Comparison of ENCODE assay signal across 12 mouse cellular contexts in the genomic region with DNA sequence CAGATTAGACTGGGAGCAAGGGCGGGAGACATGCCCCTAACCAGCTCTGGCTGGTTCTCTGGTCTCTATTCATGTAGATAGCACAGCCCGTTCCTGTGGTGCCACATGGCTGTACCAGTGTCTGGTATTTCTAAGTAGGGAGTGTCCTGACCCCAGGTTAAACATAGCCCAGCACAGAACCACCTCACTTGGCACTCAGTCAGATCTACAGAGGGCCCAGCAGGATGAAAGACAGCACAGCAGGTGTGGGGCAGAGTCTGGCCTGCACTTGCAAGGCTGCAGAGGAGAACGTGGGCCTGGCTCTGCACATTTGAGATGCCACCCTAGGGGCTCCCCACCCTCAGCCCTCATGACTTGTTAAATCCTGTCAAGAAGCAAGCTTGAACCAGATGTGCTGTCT. TPM values are rescaled to one million over a fixed set of nuclear protein-coding genes. Genes with fewer than 3 reads are reported as not detected.
DNase-seq lines count a peak whose midpoint lies in the region; ATAC-seq lines count a peak whose summit lies in the region.
"Had no signal": no experiment of that assay in that cellular context is flagged by ENCODE, and none has a peak within 500 bp of the region (broad histone marks: within the 10 kb centered on the region; RNA-seq: fewer than 3 reads in every experiment).

No protein-coding gene starts in this region.

- no peak overlapping the region for H3K4me2 ChIP-seq in embryonic facial prominence, embryonic 12.5 days (replicated peaks)
- H3K4me2 ChIP-seq in limb, embryonic 13.5 days (replicated peaks) = no peak overlapping the region
- H3K4me2 ChIP-seq in intestine, embryonic 16.5 days (ENCODE audit: low read depth, low read length) = no peak overlapping the region
- H3K4me2 ChIP-seq in forebrain, embryonic 11.5 days (ENCODE audit: low read depth, low read length, severe bottlenecking) = no peak overlapping the region
- H3K4me2 ChIP-seq: hindbrain, embryonic 12.5 days had no signal

- 74% methylated on average over 3 of the region's 3 CpGs for WGBS in embryonic facial prominence, embryonic 12.5 days
- WGBS in embryonic facial prominence, embryonic 10.5 days = 79% methylated on average over 3 of the region's 3 CpGs
- 78% methylated on average over 3 of the region's 3 CpGs for WGBS in limb, embryonic 13.5 days
- 88% methylated on average over 3 of the region's 3 CpGs for WGBS in limb, embryonic 10.5 days
- WGBS in intestine, embryonic 16.5 days = 86% methylated on average over 3 of the region's 3 CpGs
- WGBS in forebrain, embryonic 11.5 days = 81% methylated on average over 3 of the region's 3 CpGs

- H3K27ac ChIP-seq in embryonic facial prominence, embryonic 12.5 days = no peak overlapping the region
- H3K27ac ChIP-seq in embryonic facial prominence, embryonic 10.5 days (replicated peaks) = no peak overlapping the region
- no peak overlapping the region for H3K27ac ChIP-seq in limb, embryonic 13.5 days
- no peak overlapping the region for H3K27ac ChIP-seq in limb, embryonic 10.5 days
- H3K27ac ChIP-seq in intestine, embryonic 16.5 days (ENCODE audit: low read length) = no peak overlapping the region
- H3K27ac ChIP-seq in forebrain, embryonic 11.5 days (ENCODE audit: low read depth, low read length) = no peak overlapping the region
- H3K27ac ChIP-seq: forebrain, embryonic 10.5 days; hindbrain, embryonic 12.5 days had no signal

- H3K9me3 ChIP-seq in embryonic facial prominence, embryonic 12.5 days = no peaks in the 10 kb centered on the region
- H3K9me3 ChIP-seq in embryonic facial prominence, embryonic 10.5 days = no peaks in the 10 kb centered on the region
- H3K9me3 ChIP-seq in limb, embryonic 13.5 days = no peaks in the 10 kb centered on the region
- H3K9me3 ChIP-seq in limb, embryonic 10.5 days (replicated peaks) = no peaks in the 10 kb centered on the region
- H3K9me3 ChIP-seq in intestine, embryonic 16.5 days (ENCODE audit: control insufficient read depth, low read length) = no peaks in the 10 kb centered on the region
- H3K9me3 ChIP-seq in forebrain, embryonic 11.5 days (ENCODE audit: control insufficient read depth, low read length) = no peaks in the 10 kb centered on the region
- H3K9me3 ChIP-seq: forebrain, embryonic 10.5 days; hindbrain, embryonic 12.5 days had no signal

- no peak for DNase-seq in embryonic facial prominence, embryonic 10.5 days (ENCODE audit: low spot score)
- DNase-seq in limb, embryonic 10.5 days (ENCODE audit: low spot score) = no peak
- DNase-seq in gastrocnemius, adult 8-10 months (ENCODE audit: low spot score in 2 of 2) = peak; percentile 75 to 81
- DNase-seq in forebrain, embryonic 11.5 days (ENCODE audit: low spot score) = no peak
- DNase-seq in spleen, postnatal 10 days (ENCODE audit: low spot score in 2 of 2) = no peak
- DNase-seq: right cerebral cortex, adult 18-20 months had no signal

- peaks cover 24% of the 10 kb centered on the region for H3K4me1 ChIP-seq in embryonic facial prominence, embryonic 12.5 days
- H3K4me1 ChIP-seq in embryonic facial prominence, embryonic 10.5 days = peaks cover 42% of the 10 kb centered on the region
- H3K4me1 ChIP-seq in limb, embryonic 13.5 days = peaks cover 42% of the 10 kb centered on the region
- peaks cover 35% of the 10 kb centered on the region for H3K4me1 ChIP-seq in limb, embryonic 10.5 days
- H3K4me1 ChIP-seq in intestine, embryonic 16.5 days (ENCODE audit: control insufficient read depth, insufficient read depth, low read length) = peaks cover 43% of the 10 kb centered on the region
- peaks cover 3% of the 10 kb centered on the region; the same call in 1 of the 2 replicates for H3K4me1 ChIP-seq in forebrain, embryonic 11.5 days (replicated peaks; ENCODE audit: control insufficient read depth, insufficient read depth, low read length)

- H3K4me3 ChIP-seq in embryonic facial prominence, embryonic 12.5 days = no peak overlapping the region
- H3K4me3 ChIP-seq in embryonic facial prominence, embryonic 10.5 days = no peak overlapping the region; the same call in 1 of the 2 replicates
- no peak overlapping the region for H3K4me3 ChIP-seq in limb, embryonic 13.5 days
- H3K4me3 ChIP-seq in limb, embryonic 10.5 days = no peak overlapping the region
- H3K4me3 ChIP-seq in intestine, embryonic 16.5 days (ENCODE audit: low read length) = no peak overlapping the region
- H3K4me3 ChIP-seq in forebrain, embryonic 11.5 days (ENCODE audit: low read depth, low read length) = no peak overlapping the region
- H3K4me3 ChIP-seq: forebrain, embryonic 10.5 days; hindbrain, embryonic 12.5 days had no signal

- H3K9ac ChIP-seq in embryonic facial prominence, embryonic 12.5 days = 0 out of 2 replicates have a peak overlapping the region, but pooled peaks have one; percentile 2
- H3K9ac ChIP-seq in limb, embryonic 13.5 days = 0 out of 2 replicates have a peak overlapping the region, but pooled peaks have one; percentile 14
- 0 out of 2 replicates have a peak overlapping the region, but pooled peaks have one; percentile 33 for H3K9ac ChIP-seq in intestine, embryonic 16.5 days (ENCODE audit: low read depth, low read length)
- no peak overlapping the region for H3K9ac ChIP-seq in forebrain, embryonic 11.5 days (ENCODE audit: low read length)
- H3K9ac ChIP-seq: hindbrain, embryonic 12.5 days had no signal

- ATAC-seq in embryonic facial prominence, embryonic 12.5 days (ENCODE audit: insufficient number of reproducible peaks, insufficient read depth, low FRiP score, low TSS enrichment) = no peak
- no peak for ATAC-seq in limb, embryonic 13.5 days (ENCODE audit: low FRiP score, low read depth)
- no peak for ATAC-seq in intestine, embryonic 16.5 days
- ATAC-seq in forebrain, embryonic 11.5 days (replicated peaks; ENCODE audit: low FRiP score) = no peak

- H3K36me3 ChIP-seq in embryonic facial prominence, embryonic 12.5 days = peaks cover 55% of the 10 kb centered on the region
- H3K36me3 ChIP-seq in embryonic facial prominence, embryonic 10.5 days (replicated peaks) = peaks cover 70% of the 10 kb centered on the region
- peaks cover 62% of the 10 kb centered on the region for H3K36me3 ChIP-seq in limb, embryonic 13.5 days
- H3K36me3 ChIP-seq in limb, embryonic 10.5 days = peaks cover 67% of the 10 kb centered on the region
- H3K36me3 ChIP-seq in intestine, embryonic 16.5 days (ENCODE audit: control insufficient read depth, insufficient read depth, low read length) = peaks cover 13% of the 10 kb centered on the region
- H3K36me3 ChIP-seq in forebrain, embryonic 11.5 days (ENCODE audit: control insufficient read depth, insufficient read depth, low read length) = peaks cover 2% of the 10 kb centered on the region; the same call in 1 of the 2 replicates

- no peaks in the 10 kb centered on the region for H3K27me3 ChIP-seq in embryonic facial prominence, embryonic 12.5 days
- H3K27me3 ChIP-seq in embryonic facial prominence, embryonic 10.5 days (replicated peaks; ENCODE audit: low read depth, poor library complexity, severe bottlenecking) = no peaks in the 10 kb centered on the region
- H3K27me3 ChIP-seq in limb, embryonic 13.5 days = no peaks in the 10 kb centered on the region
- no peaks in the 10 kb centered on the region for H3K27me3 ChIP-seq in limb, embryonic 10.5 days (ENCODE audit: low read depth, poor library complexity, severe bottlenecking)
- no peaks in the 10 kb centered on the region for H3K27me3 ChIP-seq in intestine, embryonic 16.5 days (replicated peaks; ENCODE audit: control insufficient read depth, insufficient read depth, low read length)
- H3K27me3 ChIP-seq in forebrain, embryonic 11.5 days (ENCODE audit: control insufficient read depth, insufficient read depth, low read length) = no peaks in the 10 kb centered on the region
- H3K27me3 ChIP-seq: hindbrain, embryonic 12.5 days had no signal

RNA-seq across cellular contexts. Expression of gene Fem1a, which starts 4.6 kb away (rescaled TPM):
- 15.3 and 15.5 TPM in 2 replicates for polyA plus RNA-seq in embryonic facial prominence, embryonic 12.5 days (2016; fragmentation: Nextera tagmentation; extraction: Ambion mirVana)
- 12.5 and 13.2 TPM in 2 replicates for polyA plus RNA-seq in embryonic facial prominence, embryonic 10.5 days (2016; fragmentation: Nextera tagmentation; extraction: Ambion mirVana)
- polyA plus RNA-seq in limb, embryonic 13.5 days (2015; fragmentation: Nextera tagmentation; extraction: Ambion mirVana) = 12.3 and 13.7 TPM in 2 replicates
- 12.2 and 14.6 TPM in 2 replicates for polyA plus RNA-seq in limb, embryonic 10.5 days (2016; fragmentation: Nextera tagmentation; extraction: Ambion mirVana)
- total RNA-seq in gastrocnemius, adult 8-10 months (2022) = 100 to 1,000 TPM; 180 to 201 (median 196) TPM
- 11.7 and 12.8 TPM in 2 replicates for polyA plus RNA-seq in intestine, embryonic 16.5 days (2015; fragmentation: Nextera tagmentation; extraction: Ambion mirVana)
- polyA plus RNA-seq in forebrain, embryonic 11.5 days (2014; fragmentation: Nextera tagmentation; extraction: Ambion mirVana) = 16.5 and 16.6 TPM in 2 replicates

RNA-seq across cellular contexts. Expression of gene Ticam1, which starts 15.4 kb away (rescaled TPM):
- 2.7 and 3.5 TPM in 2 replicates for polyA plus RNA-seq in embryonic facial prominence, embryonic 12.5 days (2016; fragmentation: Nextera tagmentation; extraction: Ambion mirVana)
- polyA plus RNA-seq in embryonic facial prominence, embryonic 10.5 days (2016; fragmentation: Nextera tagmentation; extraction: Ambion mirVana) = 3.2 and 3.7 TPM in 2 replicates
- polyA plus RNA-seq in limb, embryonic 13.5 days (2015; fragmentation: Nextera tagmentation; extraction: Ambion mirVana) = 4.4 and 4.6 TPM in 2 replicates
- polyA plus RNA-seq in limb, embryonic 10.5 days (2016; fragmentation: Nextera tagmentation; extraction: Ambion mirVana) = 3.0 TPM in 2 replicates
- 1 to 10 TPM; 1.7 to 2.2 (median 2.0) TPM for total RNA-seq in gastrocnemius, adult 8-10 months (2022)
- polyA plus RNA-seq in intestine, embryonic 16.5 days (2015; fragmentation: Nextera tagmentation; extraction: Ambion mirVana) = 16.4 and 19.4 TPM in 2 replicates
- polyA plus RNA-seq in forebrain, embryonic 11.5 days (2014; fragmentation: Nextera tagmentation; extraction: Ambion mirVana) = 2.5 and 3.0 TPM in 2 replicates

RNA-seq across cellular contexts. Expression of gene Plin3, which starts 31.5 kb away (rescaled TPM):
- polyA plus RNA-seq in embryonic facial prominence, embryonic 12.5 days (2016; fragmentation: Nextera tagmentation; extraction: Ambion mirVana) = 56.6 and 67.4 TPM in 2 replicates
- polyA plus RNA-seq in embryonic facial prominence, embryonic 10.5 days (2016; fragmentation: Nextera tagmentation; extraction: Ambion mirVana) = 67.7 and 72.2 TPM in 2 replicates
- 78.1 and 80.4 TPM in 2 replicates for polyA plus RNA-seq in limb, embryonic 13.5 days (2015; fragmentation: Nextera tagmentation; extraction: Ambion mirVana)
- 78.2 and 89.7 TPM in 2 replicates for polyA plus RNA-seq in limb, embryonic 10.5 days (2016; fragmentation: Nextera tagmentation; extraction: Ambion mirVana)
- total RNA-seq in gastrocnemius, adult 8-10 months (2022) = 10 to 100 TPM; 22.9 to 44.8 (median 28.7) TPM
- 287 and 364 TPM in 2 replicates for polyA plus RNA-seq in intestine, embryonic 16.5 days (2015; fragmentation: Nextera tagmentation; extraction: Ambion mirVana)
- polyA plus RNA-seq in forebrain, embryonic 11.5 days (2014; fragmentation: Nextera tagmentation; extraction: Ambion mirVana) = 37.5 and 44.6 TPM in 2 replicates

RNA-seq across cellular contexts. Expression of gene Arrdc5, which starts 38.9 kb away (rescaled TPM):
- not detected in 2 replicates for polyA plus RNA-seq in embryonic facial prominence, embryonic 12.5 days (2016; fragmentation: Nextera tagmentation; extraction: Ambion mirVana)
- not detected in 2 replicates for polyA plus RNA-seq in embryonic facial prominence, embryonic 10.5 days (2016; fragmentation: Nextera tagmentation; extraction: Ambion mirVana)
- polyA plus RNA-seq in limb, embryonic 13.5 days (2015; fragmentation: Nextera tagmentation; extraction: Ambion mirVana) = not detected in 2 replicates
- polyA plus RNA-seq in limb, embryonic 10.5 days (2016; fragmentation: Nextera tagmentation; extraction: Ambion mirVana) = not detected in 2 replicates
- not detected for total RNA-seq in gastrocnemius, adult 8-10 months (2022)
- polyA plus RNA-seq in intestine, embryonic 16.5 days (2015; fragmentation: Nextera tagmentation; extraction: Ambion mirVana) = not detected in 2 replicates
- not detected in 2 replicates for polyA plus RNA-seq in forebrain, embryonic 11.5 days (2014; fragmentation: Nextera tagmentation; extraction: Ambion mirVana)
- total RNA-seq: left cerebral cortex, adult 18-20 months had no signal
- polyA plus RNA-seq: forebrain, embryonic 10.5 days; hindbrain, embryonic 12.5 days had no signal

RNA-seq across cellular contexts. Expression of gene Uhrf1, which starts 42.0 kb away (rescaled TPM):
- polyA plus RNA-seq in embryonic facial prominence, embryonic 12.5 days (2016; fragmentation: Nextera tagmentation; extraction: Ambion mirVana) = 157 and 160 TPM in 2 replicates
- polyA plus RNA-seq in embryonic facial prominence, embryonic 10.5 days (2016; fragmentation: Nextera tagmentation; extraction: Ambion mirVana) = 279 and 301 TPM in 2 replicates
- polyA plus RNA-seq in limb, embryonic 13.5 days (2015; fragmentation: Nextera tagmentation; extraction: Ambion mirVana) = 136 and 146 TPM in 2 replicates
- polyA plus RNA-seq in limb, embryonic 10.5 days (2016; fragmentation: Nextera tagmentation; extraction: Ambion mirVana) = 316 and 336 TPM in 2 replicates
- total RNA-seq in gastrocnemius, adult 8-10 months (2022) = under 1 TPM; 0.18 to 0.67 (median 0.44) TPM
- 103 and 114 TPM in 2 replicates for polyA plus RNA-seq in intestine, embryonic 16.5 days (2015; fragmentation: Nextera tagmentation; extraction: Ambion mirVana)
- 197 and 223 TPM in 2 replicates for polyA plus RNA-seq in forebrain, embryonic 11.5 days (2014; fragmentation: Nextera tagmentation; extraction: Ambion mirVana)

Comparison
In these comparisons a context has a peak if more than half of its experiments do, and no peak if none do; other contexts are left out.
1. DNase-seq: peak in gastrocnemius, adult 8-10 months (2 of 2); none in embryonic facial prominence, embryonic 10.5 days (single experiment), limb, embryonic 10.5 days (single experiment), forebrain, embryonic 11.5 days (single experiment) and spleen, postnatal 10 days (0 of 2).